ENCODE assay signal across 8 mouse cellular contexts in the genomic region with DNA sequence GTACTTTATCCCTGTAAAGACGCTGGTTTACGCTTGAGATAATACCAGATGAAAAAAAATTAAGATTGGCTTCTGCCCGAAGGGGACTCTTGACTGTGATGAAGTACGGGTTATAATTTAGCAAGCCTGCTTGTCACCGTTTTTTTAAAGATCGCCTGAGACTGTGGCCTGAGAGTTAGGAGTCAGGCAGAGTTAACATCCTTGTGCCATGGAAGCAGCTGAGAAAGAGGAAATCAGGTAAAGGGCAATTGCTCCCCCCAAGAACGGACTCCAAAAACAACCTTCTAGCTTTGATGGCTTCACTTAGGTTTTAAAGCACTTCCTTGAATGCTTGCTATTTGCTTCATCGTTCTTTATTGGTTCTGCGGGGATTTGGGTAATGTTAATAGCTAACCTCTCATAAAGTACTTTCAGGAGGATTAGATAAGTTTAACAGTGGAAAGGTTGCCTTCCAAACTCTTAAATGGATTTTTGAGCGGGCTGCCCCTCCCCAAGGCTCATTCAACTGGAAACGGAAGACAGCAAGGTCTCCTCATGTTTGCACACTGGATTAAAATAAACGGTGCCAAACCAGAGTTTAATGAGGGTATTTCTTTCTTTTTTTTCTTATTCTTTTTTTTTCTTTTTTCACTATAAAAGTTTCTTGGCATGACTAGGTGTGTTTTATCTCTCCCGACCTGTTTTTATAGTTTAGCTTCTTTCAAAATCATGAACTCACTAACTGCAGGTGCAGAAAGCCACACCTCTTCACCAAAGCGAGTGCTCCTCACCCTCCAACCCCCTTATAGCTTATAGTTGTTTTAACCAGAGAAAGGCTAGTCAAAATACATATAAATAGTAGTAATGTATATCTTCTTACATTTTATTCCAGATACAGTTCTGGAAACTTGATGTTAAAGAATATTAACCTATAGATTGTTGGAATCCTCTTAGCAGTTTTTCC. TPM values are rescaled to one million over a fixed set of nuclear protein-coding genes. Genes with fewer than 3 reads are reported as not detected.
DNase-seq lines count a peak whose midpoint lies in the region; ATAC-seq and TF ChIP-seq lines count a peak whose summit lies in the region.

No protein-coding gene starts in this region.

- TF ChIP-seq EP300 in liver, embryonic 14.5 days (IDR thresholded peaks at IDR 0.05; ENCODE audit: low read depth), result no peak

- TF ChIP-seq POLR2A in liver, adult 2 months (IDR thresholded peaks at IDR 0.05; ENCODE audit: extremely low read depth, insufficient read depth, low read length), result no peak
- no peak for TF ChIP-seq POLR2A in embryonic fibroblast, embryonic 13.5 days (IDR thresholded peaks at IDR 0.05; ENCODE audit: low read depth, low read length)

- peak overlapping the region; percentile 66 for H3K4me2 ChIP-seq in hindbrain, embryonic 16.5 days (ENCODE audit: low read length)
- H3K4me2 ChIP-seq in liver, embryonic 14.5 days (ENCODE audit: low read depth), result peak overlapping the region; percentile 99

- H3K27ac ChIP-seq in liver, adult 2 months (replicated peaks; ENCODE audit: insufficient read depth, low read depth, low read length), result peak overlapping the region; percentile 87
- peak overlapping the region; percentile 80 for H3K27ac ChIP-seq in embryonic fibroblast, embryonic 13.5 days (ENCODE audit: insufficient read depth, low read length)
- H3K27ac ChIP-seq in hindbrain, embryonic 16.5 days (ENCODE audit: low read depth, low read length), result peak overlapping the region; percentile 81
- peak overlapping the region; percentile 89 for H3K27ac ChIP-seq in liver, embryonic 14.5 days

- peaks cover 12% of the 10 kb centered on the region; the same call in 1 of the 2 replicates for H3K79me2 ChIP-seq in liver, adult 2 months (ENCODE audit: control insufficient read depth, insufficient read depth, low read length)

- TF ChIP-seq CTCF in liver, adult 2 months (IDR thresholded peaks at IDR 0.05; ENCODE audit: low read depth, low read length), result no peak
- TF ChIP-seq CTCF in embryonic fibroblast, embryonic 13.5 days (IDR thresholded peaks at IDR 0.05; ENCODE audit: borderline replicate concordance, insufficient read depth, low read length), result no peak
- TF ChIP-seq CTCF in liver, embryonic 14.5 days (IDR thresholded peaks at IDR 0.05; ENCODE audit: low read depth), result no peak

- H3K4me1 ChIP-seq in liver, adult 2 months (ENCODE audit: control insufficient read depth, insufficient read depth, low read length), result peaks cover 7% of the 10 kb centered on the region
- no peaks in the 10 kb centered on the region for H3K4me1 ChIP-seq in embryonic fibroblast, embryonic 13.5 days (ENCODE audit: control insufficient read depth, insufficient read depth, low read length)
- H3K4me1 ChIP-seq in hindbrain, embryonic 16.5 days (ENCODE audit: control insufficient read depth, insufficient read depth, low read depth, low read length), result peaks cover 16% of the 10 kb centered on the region
- H3K4me1 ChIP-seq in liver, embryonic 14.5 days (replicated peaks; ENCODE audit: control insufficient read depth in 2 of 2, insufficient read depth in 2 of 2, low read length in 1 of 2), result peaks cover 13 to 18% of the 10 kb centered on the region in 2 experiments

- no peaks in the 10 kb centered on the region for H3K9me3 ChIP-seq in hindbrain, embryonic 16.5 days (ENCODE audit: control insufficient read depth, low read length)
- no peaks in the 10 kb centered on the region for H3K9me3 ChIP-seq in liver, embryonic 14.5 days (ENCODE audit: control insufficient read depth, low read length)

- peak overlapping the region; percentile 77 for H3K9ac ChIP-seq in liver, adult 2 months (ENCODE audit: low read depth, low read length)
- H3K9ac ChIP-seq in hindbrain, embryonic 16.5 days (ENCODE audit: low read depth, low read length), result peak overlapping the region; percentile 61
- H3K9ac ChIP-seq in liver, embryonic 14.5 days (replicated peaks), result peak overlapping the region; percentile 79

- no peak for ATAC-seq in hindbrain, embryonic 16.5 days
- no peak for ATAC-seq in liver, embryonic 14.5 days (ENCODE audit: insufficient read depth)

- H3K36me3 ChIP-seq in liver, adult 2 months (ENCODE audit: control insufficient read depth, insufficient read depth, low read length), result no peaks in the 10 kb centered on the region; the same call in 1 of the 2 replicates
- no peaks in the 10 kb centered on the region for H3K36me3 ChIP-seq in hindbrain, embryonic 16.5 days (ENCODE audit: control insufficient read depth, insufficient read depth, low read length)
- no peaks in the 10 kb centered on the region; the same call in 1 of the 2 replicates for H3K36me3 ChIP-seq in liver, embryonic 14.5 days (replicated peaks; ENCODE audit: control insufficient read depth, insufficient read depth, low read depth)

- peak overlapping the region; percentile 56 for H3K4me3 ChIP-seq in liver, adult 2 months (ENCODE audit: insufficient read depth, low read depth, low read length)
- H3K4me3 ChIP-seq in embryonic fibroblast, embryonic 13.5 days (ENCODE audit: insufficient read depth, low read length), result peak overlapping the region; percentile 55
- peak overlapping the region; percentile 85 for H3K4me3 ChIP-seq in hindbrain, embryonic 16.5 days (ENCODE audit: low read length)
- peak overlapping the region; percentile 98 for H3K4me3 ChIP-seq in liver, embryonic 14.5 days (ENCODE audit: insufficient read depth in 1 of 2, low read depth in 2 of 2, low read length in 2 of 2)

- DNase-seq in liver, adult 2 months (ENCODE audit: extremely low read depth, low read depth, low spot score), result peak; percentile 42
- no peak for DNase-seq in liver
- DNase-seq in liver, embryonic 14.5 days (ENCODE audit: low read depth in 3 of 3, low spot score in 3 of 3), result no peak
- peak; percentile 20 for DNase-seq in spleen, postnatal 10 days (ENCODE audit: low spot score in 2 of 2)
- DNase-seq in layer of hippocampus, postnatal 25 days (ENCODE audit: extremely low spot score in 1 of 2, low spot score in 1 of 2), result no peak
- DNase-seq in layer of hippocampus, adult 11-12 months (ENCODE audit: low spot score), result no peak

- no peaks in the 10 kb centered on the region for H3K27me3 ChIP-seq in liver, adult 2 months (ENCODE audit: control insufficient read depth, insufficient read depth, low read length)
- no peaks in the 10 kb centered on the region for H3K27me3 ChIP-seq in hindbrain, embryonic 16.5 days (replicated peaks; ENCODE audit: control insufficient read depth, insufficient read depth, low read length)
- no peaks in the 10 kb centered on the region for H3K27me3 ChIP-seq in liver, embryonic 14.5 days (ENCODE audit: control insufficient read depth, insufficient read depth, low read length)

- WGBS in liver, adult 2 months, result 3% methylated on average over 14 of the region's 14 CpGs
- 39% methylated on average over 14 of the region's 14 CpGs for WGBS in hindbrain, embryonic 16.5 days
- 7% methylated on average over 14 of the region's 14 CpGs for WGBS in liver, embryonic 14.5 days (ENCODE audit: insufficient replicate concordance)

RNA-seq across cellular contexts. Expression of a gene that starts 1.2 kb away (rescaled TPM):
- total RNA-seq in liver, adult 2 months (2014; rRNA removed), result 14.0 and 15.7 TPM in 2 replicates
- 2.1 and 4.3 TPM in 2 replicates for polyA plus RNA-seq in liver, adult 2 months (2012; rRNA removed)
- 28.2 and 36.4 TPM in 2 replicates for polyA plus RNA-seq in embryonic fibroblast, embryonic 13.5 days (2011; ENCODE audit: insufficient read length, low read depth, missing spikeins)
- polyA plus RNA-seq in hindbrain, embryonic 16.5 days (2015; fragmentation: Nextera tagmentation; extraction: Ambion mirVana), result 6.3 and 7.2 TPM in 2 replicates
- 3.4 and 5.7 TPM in 2 replicates for polyA plus RNA-seq in liver, embryonic 14.5 days (2012; rRNA removed)
- polyA plus RNA-seq in liver, embryonic 14.5 days (2014; fragmentation: Nextera tagmentation; extraction: Ambion mirVana), result 3.7 and 5.4 TPM in 2 replicates
- 10 to 100 TPM; 39.0 to 42.4 TPM for total RNA-seq in layer of hippocampus, postnatal 25 days (2021)

RNA-seq across cellular contexts. Expression of a gene that starts 1.4 kb away (rescaled TPM):
- 20.0 and 26.5 TPM in 2 replicates for total RNA-seq in liver, adult 2 months (2014; rRNA removed)
- 10.7 and 13.9 TPM in 2 replicates for polyA plus RNA-seq in liver, adult 2 months (2012; rRNA removed)
- 7.3 and 11.1 TPM in 2 replicates for polyA plus RNA-seq in embryonic fibroblast, embryonic 13.5 days (2011; ENCODE audit: insufficient read length, low read depth, missing spikeins)
- polyA plus RNA-seq in hindbrain, embryonic 16.5 days (2015; fragmentation: Nextera tagmentation; extraction: Ambion mirVana), result 10.2 and 11.4 TPM in 2 replicates
- 4.3 and 5.1 TPM in 2 replicates for polyA plus RNA-seq in liver, embryonic 14.5 days (2012; rRNA removed)
- polyA plus RNA-seq in liver, embryonic 14.5 days (2014; fragmentation: Nextera tagmentation; extraction: Ambion mirVana), result 4.8 and 5.4 TPM in 2 replicates
- 10 to 100 TPM; 13.0 to 14.6 TPM for total RNA-seq in layer of hippocampus, postnatal 25 days (2021)

RNA-seq across cellular contexts. Expression of a gene that starts 50.7 kb away (rescaled TPM):
- 2.2 and 2.5 TPM in 2 replicates for total RNA-seq in liver, adult 2 months (2014; rRNA removed)
- polyA plus RNA-seq in liver, adult 2 months (2012; rRNA removed), result 0.87 and 1.0 TPM in 2 replicates
- polyA plus RNA-seq in embryonic fibroblast, embryonic 13.5 days (2011; ENCODE audit: insufficient read length, low read depth, missing spikeins), result not detected in 2 replicates
- 0.54 and 0.79 TPM in 2 replicates for polyA plus RNA-seq in hindbrain, embryonic 16.5 days (2015; fragmentation: Nextera tagmentation; extraction: Ambion mirVana)
- 1.8 and 2.5 TPM in 2 replicates for polyA plus RNA-seq in liver, embryonic 14.5 days (2012; rRNA removed)
- polyA plus RNA-seq in liver, embryonic 14.5 days (2014; fragmentation: Nextera tagmentation; extraction: Ambion mirVana), result 3.3 and 4.8 TPM in 2 replicates
- 10 to 100 TPM; 13.6 to 17.0 TPM for total RNA-seq in layer of hippocampus, postnatal 25 days (2021)

RNA-seq across cellular contexts. Expression of a gene that starts 52.2 kb away (rescaled TPM):
- total RNA-seq in liver, adult 2 months (2014; rRNA removed), result 14.2 and 18.0 TPM in 2 replicates
- 7.4 and 10.5 TPM in 2 replicates for polyA plus RNA-seq in liver, adult 2 months (2012; rRNA removed)
- polyA plus RNA-seq in embryonic fibroblast, embryonic 13.5 days (2011; ENCODE audit: insufficient read length, low read depth, missing spikeins), result 24.9 and 27.7 TPM in 2 replicates
- 43.0 and 44.5 TPM in 2 replicates for polyA plus RNA-seq in hindbrain, embryonic 16.5 days (2015; fragmentation: Nextera tagmentation; extraction: Ambion mirVana)
- 5.9 and 6.6 TPM in 2 replicates for polyA plus RNA-seq in liver, embryonic 14.5 days (2012; rRNA removed)
- 6.9 and 7.9 TPM in 2 replicates for polyA plus RNA-seq in liver, embryonic 14.5 days (2014; fragmentation: Nextera tagmentation; extraction: Ambion mirVana)
- total RNA-seq in layer of hippocampus, postnatal 25 days (2021), result 10 to 100 TPM; 67.4 to 74.2 TPM

Comparison
In these comparisons a context has a peak if more than half of its experiments do, and no peak if none do; other contexts are left out.
1. DNase-seq: peak in liver, adult 2 months (single experiment) and spleen, postnatal 10 days (2 of 2); none in liver (single experiment), liver, embryonic 14.5 days (0 of 3), layer of hippocampus, postnatal 25 days (0 of 2) and layer of hippocampus, adult 11-12 months (single experiment).
2. Peak in every context shown above with its lines, with median percentiles within 50 percentile points of each other: H3K27ac ChIP-seq, H3K4me3 ChIP-seq and H3K9ac ChIP-seq.